Comparison of ENCODE assay signal across 9 mouse cellular contexts in the genomic region with DNA sequence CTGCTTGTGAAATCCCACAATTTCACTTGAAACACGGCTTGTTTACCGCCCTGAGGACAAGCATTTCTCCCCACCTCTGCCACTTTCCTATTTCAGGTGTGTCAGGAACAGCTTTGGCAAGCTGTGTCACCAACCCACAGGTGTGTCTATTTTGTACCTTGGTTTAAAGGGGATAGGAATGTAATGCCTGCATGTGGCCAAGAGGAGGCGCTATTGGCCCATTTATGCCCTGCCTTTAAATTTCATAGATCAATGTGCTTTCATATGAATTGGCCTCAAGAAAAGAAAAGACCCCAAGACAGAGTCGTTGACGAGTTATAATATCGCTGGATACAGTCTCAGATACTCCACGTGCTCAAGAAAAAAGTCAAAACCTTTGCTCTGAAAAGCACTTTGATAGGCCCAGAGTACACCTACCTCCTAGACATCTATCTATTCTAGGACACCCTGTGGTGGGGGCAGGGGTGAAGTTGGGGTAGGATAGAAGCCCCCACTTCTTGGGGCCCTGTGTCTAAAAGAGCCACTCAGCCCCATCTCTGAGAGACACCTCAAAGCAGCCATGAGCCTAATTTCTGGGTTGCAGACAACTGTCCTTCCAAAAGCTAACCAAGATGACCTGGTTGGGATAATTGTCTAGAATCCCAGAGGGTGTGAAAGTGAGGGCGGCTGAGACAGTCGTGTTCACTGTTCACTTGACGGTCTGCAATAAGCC. TPM values are rescaled to one million over a fixed set of nuclear protein-coding genes. Genes with fewer than 3 reads are reported as not detected.
DNase-seq lines count a peak whose midpoint lies in the region; ATAC-seq and TF ChIP-seq lines count a peak whose summit lies in the region.
"Had no signal": no experiment of that assay in that cellular context is flagged by ENCODE, and none has a peak within 500 bp of the region (broad histone marks: within the 10 kb centered on the region; RNA-seq: fewer than 3 reads in every experiment).

No protein-coding gene starts in this region.

- H3K9me3 ChIP-seq in ES-E14 (ENCODE audit: control insufficient read depth, insufficient read depth, low read depth, low read length) = no peaks in the 10 kb centered on the region
- H3K9me3 ChIP-seq: limb, embryonic 15.5 days had no signal

- no peaks in the 10 kb centered on the region for H3K36me3 ChIP-seq in ES-E14 (ENCODE audit: control insufficient read depth, insufficient read depth, low read length, poor library complexity, severe bottlenecking)

- H3K4me3 ChIP-seq in layer of hippocampus, adult 2 months = no peak overlapping the region
- H3K4me3 ChIP-seq in ES-E14 (ENCODE audit: insufficient read depth in 1 of 2, low read depth in 1 of 2, low read length in 2 of 2, poor library complexity in 1 of 2, severe bottlenecking in 1 of 2) = no peak overlapping the region
- H3K4me3 ChIP-seq: limb, embryonic 15.5 days had no signal

- TF ChIP-seq CTCF in layer of hippocampus, adult 2 months (conservative IDR thresholded peaks at IDR 0.05) = peak; percentile 65

- no peak for DNase-seq in layer of hippocampus, adult 2 months (ENCODE audit: low spot score in 2 of 2)
- DNase-seq in layer of hippocampus, postnatal 36 days = no peak
- peak; percentile 29 to 42 for DNase-seq in B cell, adult 2 months
- peak; percentile 30 for DNase-seq in ES-E14 (ENCODE audit: low read depth, low spot score)
- DNase-seq in urinary bladder, postnatal 14 days (ENCODE audit: low spot score) = no peak
- no peak for DNase-seq in right cerebral cortex, postnatal 10 days (ENCODE audit: low spot score in 2 of 2)
- no peak for DNase-seq in gastrocnemius, postnatal 14 days

- intact Hi-C loops in gastrocnemius, postnatal 14 days (cut with DNase I; ENCODE audit: low total_unique reads) = loop anchor here (5.0 kb wide), 2 partner anchors 66 to 86 kb away; no protein-coding TSS in a partner anchor

- H3K27ac ChIP-seq in layer of hippocampus, adult 2 months = no peak overlapping the region
- H3K27ac ChIP-seq in ES-E14 (ENCODE audit: insufficient read depth, low read depth, low read length, poor library complexity, severe bottlenecking) = no peak overlapping the region
- H3K27ac ChIP-seq: limb, embryonic 15.5 days had no signal

- H3K4me1 ChIP-seq in ES-E14 (ENCODE audit: control insufficient read depth in 2 of 2, insufficient read depth in 2 of 2, low read length in 2 of 2, poor library complexity in 1 of 2) = no peaks in the 10 kb centered on the region
- H3K4me1 ChIP-seq: limb, embryonic 15.5 days had no signal

- in situ Hi-C loops in ES-E14 (cut with MboI; ENCODE audit: low sequenced_read_pairs in 2 of 2, unreplicated experiment in 2 of 2) = loop anchor here in 1 of 2 experiments (5.0 kb wide), 1 partner anchor 81 kb away; no protein-coding TSS in a partner anchor

- no peak overlapping the region for H3K9ac ChIP-seq in ES-E14 (ENCODE audit: insufficient read depth, low read depth, low read length, poor library complexity, severe bottlenecking)
- H3K9ac ChIP-seq: limb, embryonic 15.5 days had no signal

- 0 out of 2 replicates have a peak, but pooled peaks have one; percentile 26 for ATAC-seq in granulocyte monocyte progenitor cell, adult 5-6 weeks (replicated peaks; ENCODE audit: poor library complexity, severe bottlenecking)

TF ChIP-seq in ES-E14, 5 proteins besides CTCF, POLR2A, EP300 and RAD21:
- TF ChIP-seq MAFK (IDR thresholded peaks at IDR 0.05; ENCODE audit: insufficient read depth, low read depth, low read length) (no peak), CHD2 (IDR thresholded peaks at IDR 0.05; ENCODE audit: low read depth, low read length) (no peak), ZNF384 (IDR thresholded peaks at IDR 0.05; ENCODE audit: low read depth, low read length) (no peak), HCFC1 (IDR thresholded peaks at IDR 0.05; ENCODE audit: borderline replicate concordance, insufficient read depth, low read length) (no peak), ZC3H11A (IDR thresholded peaks at IDR 0.05; ENCODE audit: borderline replicate concordance, low read depth, low read length) (no peak)

RNA-seq across cellular contexts. Expression of gene Eif1b, which starts 9.3 kb away (rescaled TPM):
- total RNA-seq in layer of hippocampus, adult 2 months (2021) = 100 to 1,000 TPM; 203 to 206 TPM
- total RNA-seq in layer of hippocampus, postnatal 36 days (2021) = 100 to 1,000 TPM; 194 to 201 TPM
- total RNA-seq in ES-E14 (2012; rRNA removed) = 16.6 and 24.3 TPM in 2 replicates
- total RNA-seq in granulocyte monocyte progenitor cell, adult 5-6 weeks (2014; fragmentation: Nextera tagmentation) = 75.6 and 84.1 TPM in 2 replicates
- 108 and 134 TPM in 2 replicates for total RNA-seq in granulocyte monocyte progenitor cell, adult 5-6 weeks (2017)
- 10 to 100 TPM; 35.2 to 37.2 TPM for total RNA-seq in gastrocnemius, postnatal 14 days (2021)

RNA-seq across cellular contexts. Expression of gene Entpd3, which starts 38.3 kb away (rescaled TPM):
- 1 to 10 TPM; 7.6 to 7.7 TPM for total RNA-seq in layer of hippocampus, adult 2 months (2021)
- total RNA-seq in layer of hippocampus, postnatal 36 days (2021) = 1 to 10 TPM; 7.0 to 7.4 TPM
- 0.45 and 0.53 TPM in 2 replicates for total RNA-seq in ES-E14 (2012; rRNA removed)
- not detected in 2 replicates for total RNA-seq in granulocyte monocyte progenitor cell, adult 5-6 weeks (2014; fragmentation: Nextera tagmentation)
- total RNA-seq in granulocyte monocyte progenitor cell, adult 5-6 weeks (2017) = not detected in 2 replicates
- not detected for total RNA-seq in gastrocnemius, postnatal 14 days (2021)

Comparison
In these comparisons a context has a peak if more than half of its experiments do, and no peak if none do; other contexts are left out.
1. DNase-seq: peak in B cell, adult 2 months (2 of 2) and ES-E14 (single experiment); none in layer of hippocampus, adult 2 months (0 of 2), layer of hippocampus, postnatal 36 days (0 of 2), urinary bladder, postnatal 14 days (single experiment), right cerebral cortex, postnatal 10 days (0 of 2) and gastrocnemius, postnatal 14 days (single experiment).